Mouse (Mus musculus): ENCODE measurements at regions not wholly inside any gene's neighbourhood (a gene's known extent, or its start where the extent isn't known, plus 50 kb on each side); places are given as distances from the start of the nearest gene placed in this dataset.

DNA sequence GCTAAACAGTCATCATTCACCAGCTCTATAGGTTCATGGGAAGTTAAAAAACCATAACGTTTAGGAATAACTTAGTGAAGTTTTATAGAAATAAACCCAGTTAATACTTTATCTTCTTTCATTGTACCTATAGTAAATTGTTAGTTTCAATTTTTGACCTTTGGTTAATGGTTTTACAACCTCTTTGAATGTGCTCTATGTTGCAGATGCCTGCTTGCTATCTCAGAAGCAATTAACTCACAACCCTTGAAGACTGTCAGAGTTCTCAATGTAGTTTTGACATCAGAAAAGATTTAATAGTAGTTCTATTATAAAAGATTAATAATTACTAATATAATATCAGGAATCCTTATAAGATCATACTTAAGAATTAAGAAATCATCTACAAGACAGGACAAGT is 294.8 kb upstream of the St8sia4 start:
- H3K36me3 ChIP-seq (replicated peaks) = no peaks in the 10 kb centered on the region
- 89% methylated on average over 1 of the region's 1 CpGs for WGBS
- no peak overlapping the region for H3K4me2 ChIP-seq
- H3K27me3 ChIP-seq (replicated peaks) = no peaks in the 10 kb centered on the region
- no peak overlapping the region for H3K4me3 ChIP-seq
- ATAC-seq (replicated peaks) = no peak
- H3K4me1 ChIP-seq = no peaks in the 10 kb centered on the region
- no peak overlapping the region for H3K9ac ChIP-seq
- no peak overlapping the region for H3K27ac ChIP-seq
- H3K9me3 ChIP-seq = no peaks in the 10 kb centered on the region

Measured in midbrain, embryonic 15.5 days (tissue).